Mouse (Mus musculus) activated CD4-positive, CD25-positive, alpha-beta regulatory T cell, adult 9 weeks (primary cell): ENCODE data around the gene Ankef1. TPM values are rescaled to one million over a fixed set of nuclear protein-coding genes. Genes with fewer than 3 reads are reported as not detected.

Experiments
- polyA plus RNA-seq: library from polyadenylated mRNA; unstranded; fragments of 100-300 nt; shearing (Covaris generic); gene quantifications from one replicate; pipeline ENCODE4 v1.2.1, GENCODE M21; 2017

The Ankef1 gene
- polyA plus RNA-seq = 0.11 TPM

DNA sequence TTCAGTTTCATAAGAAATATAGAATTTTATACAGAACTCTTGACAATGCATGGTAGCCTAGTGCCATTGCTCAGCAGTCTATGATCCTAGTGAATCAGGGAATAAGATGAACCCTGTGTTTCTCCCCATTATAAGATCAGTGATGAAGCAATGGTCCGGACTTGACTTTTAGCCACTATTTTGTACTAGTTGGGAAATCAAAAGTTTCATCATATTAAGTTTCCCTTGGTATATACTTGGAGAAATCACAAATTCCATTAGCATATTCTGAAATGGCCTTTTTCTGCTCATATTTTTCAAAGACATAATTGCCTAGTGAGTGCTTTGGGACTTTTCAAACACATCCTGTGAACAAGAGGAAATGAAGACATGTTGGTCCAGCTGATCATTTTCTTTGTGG, at the start of gene Ankef1:
Gene Ankef1, plus strand, starts transcription at position 260 of the 400 bp plus-strand sequence.

Other genes starting within 250 kb of the Ankef1 start
- not detected for gene Pak7, start 113.9 kb upstream of the Ankef1 start, polyA plus RNA-seq
- not detected for gene Snap25, start 211.5 kb downstream of the Ankef1 start, polyA plus RNA-seq